Mouse (Mus musculus) MEL (cell line): Measurements from ENCODE around the gene Spata31d1d. TPM values are rescaled to one million over a fixed set of nuclear protein-coding genes. Genes with fewer than 3 reads are reported as not detected.
"Not testable (repeated sequence)": the region's sequence is repeated elsewhere in the genome, so short reads cannot be mapped to it uniquely, and the experiment has no call there.

Experiments used
- DNase-seq: peaks from one replicate; pipeline ENCODE4 v3.0.0; 2011; ENCODE audit warnings: low read depth, low spot score
- H3K27ac ChIP-seq: 2 replicates; pipeline ENCODE4 v1.5.1; 2012; ENCODE audit warnings: low read depth, mild to moderate bottlenecking, control low read depth, low read length, moderate library complexity; ENCODE audit not compliant: control insufficient read depth
- H3K27me3 ChIP-seq, 2 experiments: fragments of 150-350 bp in 1 of 2; sonication (generic) in 1 of 2; 2 replicates each; pipeline ENCODE4 v1.6.1; 2012; ENCODE audit warnings: low read length in 2 of 2, mild to moderate bottlenecking in 2 of 2, improper control_type of control experiment in 1 of 2, moderate library complexity in 1 of 2; ENCODE audit not compliant: insufficient read depth in 2 of 2, control insufficient read depth in 1 of 2
- H3K36me3 ChIP-seq, 2 experiments: 2 replicates each; pipeline ENCODE4 v1.6.1; 2012 to 2014; ENCODE audit warnings: low read length in 2 of 2, improper control_type of control experiment in 1 of 2, inconsistent platforms in 1 of 2, mild to moderate bottlenecking in 1 of 2; ENCODE audit not compliant: insufficient read depth in 2 of 2, control insufficient read depth in 1 of 2
- H3K4me1 ChIP-seq, 2 experiments: fragments of 150-350 bp in 1 of 2; sonication (generic) in 1 of 2; 2 replicates each; pipeline ENCODE4 v1.6.1; 2012; ENCODE audit warnings: low read length in 2 of 2, improper control_type of control experiment in 1 of 2, mild to moderate bottlenecking in 1 of 2; ENCODE audit not compliant: insufficient read depth in 2 of 2, control insufficient read depth in 1 of 2
- H3K4me3 ChIP-seq, 2 experiments: fragments of 150-350 bp in 1 of 2; sonication (generic) in 1 of 2; 2 replicates each; pipeline ENCODE4 v1.5.1; 2012; ENCODE audit warnings: low read depth in 2 of 2, low read length in 2 of 2, mild to moderate bottlenecking in 2 of 2, moderate library complexity in 2 of 2, control low read depth in 1 of 2, improper control_type of control experiment in 1 of 2; ENCODE audit not compliant: control insufficient read depth in 1 of 2, insufficient read depth in 1 of 2
- H3K79me2 ChIP-seq: 2 replicates; pipeline ENCODE4 v1.6.1; 2012; ENCODE audit warnings: mild to moderate bottlenecking, low read length, moderate library complexity; ENCODE audit not compliant: control insufficient read depth, poor library complexity, insufficient read depth
- H3K9ac ChIP-seq: 2 replicates; pipeline ENCODE4 v1.6.1; 2012; ENCODE audit warnings: low read depth, mild to moderate bottlenecking, control low read depth, low read length, moderate library complexity; ENCODE audit not compliant: control insufficient read depth, poor library complexity, severe bottlenecking
- H3K9me3 ChIP-seq: fragments of 150-350 bp; sonication (generic); replicated peaks from 2 replicates; pipeline ENCODE4 v1.6.1; 2012; ENCODE audit warnings: mild to moderate bottlenecking, low read length, improper control_type of control experiment, moderate library complexity; ENCODE audit not compliant: insufficient read depth
- CHD2 ChIP-seq: IDR thresholded peaks from 2 replicates; pipeline ENCODE4 v1.6.1; 2011; ENCODE audit warnings: low read length, improper control_type of control experiment
- E2F4 ChIP-seq: IDR thresholded peaks from 2 replicates; pipeline ENCODE4 v1.6.1; 2011; ENCODE audit warnings: low read depth, low read length, improper control_type of control experiment, borderline replicate concordance
- ETS1 ChIP-seq: IDR thresholded peaks from 2 replicates; pipeline ENCODE4 v1.6.1; 2012; ENCODE audit warnings: low read depth, mild to moderate bottlenecking, inconsistent platforms, low read length, improper control_type of control experiment, moderate library complexity
- GABPA ChIP-seq: IDR thresholded peaks from 2 replicates; pipeline ENCODE4 v1.6.1; 2012; ENCODE audit warnings: low read depth, mild to moderate bottlenecking, inconsistent platforms, low read length, improper control_type of control experiment, moderate library complexity
- HCFC1 ChIP-seq: IDR thresholded peaks from 2 replicates; pipeline ENCODE4 v1.6.1; 2012; ENCODE audit warnings: low read depth, mild to moderate bottlenecking, inconsistent platforms, low read length, improper control_type of control experiment, moderate library complexity
- KAT2A ChIP-seq: conservative IDR thresholded peaks from 2 replicates; pipeline ENCODE4 v1.6.1; 2012; ENCODE audit warnings: low read depth, low read length, improper control_type of control experiment, inconsistent platforms
- MAX ChIP-seq: IDR thresholded peaks from 2 replicates; pipeline ENCODE4 v1.6.1; 2011; ENCODE audit warnings: low read length, improper control_type of control experiment
- MEF2A ChIP-seq: IDR thresholded peaks from 2 replicates; pipeline ENCODE4 v1.6.1; 2014; ENCODE audit warnings: low read depth, mild to moderate bottlenecking, inconsistent platforms, low read length, improper control_type of control experiment; ENCODE audit not compliant: poor library complexity, insufficient replicate concordance, severe bottlenecking; ENCODE audit errors: extremely low read depth
- MXI1 ChIP-seq: IDR thresholded peaks from 2 replicates; pipeline ENCODE4 v1.6.1; 2011; ENCODE audit warnings: mild to moderate bottlenecking, low read depth, low read length, improper control_type of control experiment
- MYB ChIP-seq: IDR thresholded peaks from 2 replicates; pipeline ENCODE4 v1.6.1; 2011; ENCODE audit warnings: mild to moderate bottlenecking, low read depth, low read length, improper control_type of control experiment
- NRF1 ChIP-seq: IDR thresholded peaks from 2 replicates; pipeline ENCODE4 v1.6.1; 2014; ENCODE audit warnings: low read depth, mild to moderate bottlenecking, inconsistent platforms, low read length, improper control_type of control experiment, moderate library complexity; ENCODE audit not compliant: poor library complexity, insufficient read depth, severe bottlenecking
- SMC3 ChIP-seq: IDR thresholded peaks from 2 replicates; pipeline ENCODE4 v1.6.1; 2011; ENCODE audit warnings: low read depth, low read length, improper control_type of control experiment
- TBP ChIP-seq: IDR thresholded peaks from 2 replicates; pipeline ENCODE4 v1.8.0; 2011; ENCODE audit warnings: low read depth, low read length, improper control_type of control experiment
- UBTF ChIP-seq: IDR thresholded peaks from 2 replicates; pipeline ENCODE4 v1.6.1; 2012; ENCODE audit warnings: low read depth, mild to moderate bottlenecking, inconsistent platforms, low read length, improper control_type of control experiment, moderate library complexity, borderline replicate concordance; ENCODE audit not compliant: insufficient read depth
- ZKSCAN1 ChIP-seq: IDR thresholded peaks from 2 replicates; pipeline ENCODE4 v1.6.1; 2012; ENCODE audit warnings: low read depth, mild to moderate bottlenecking, inconsistent platforms, low read length, improper control_type of control experiment, moderate library complexity
- ZMIZ1 ChIP-seq: IDR thresholded peaks from 2 replicates; pipeline ENCODE4 v1.6.1; 2012; ENCODE audit warnings: low read depth, mild to moderate bottlenecking, inconsistent platforms, low read length, improper control_type of control experiment, moderate library complexity
- polyA plus RNA-seq, 2 experiments: library from polyadenylated mRNA; stranded (reverse) in 1 of 2; unstranded in 1 of 2; fragments of >175 nt in 1 of 2; fragments of >200 nt in 1 of 2; gene quantifications; 2 replicates each; pipeline versions ENCODE4 v1.2.1 to v1.2.4; 2012; ENCODE audit warnings: low replicate concordance in 2 of 2, low read depth in 1 of 2; ENCODE audit not compliant: insufficient read length in 2 of 2, insufficient read depth in 1 of 2, missing spikeins in 1 of 2
- total RNA-seq: library from RNA; depleted of rRNA; stranded (reverse); fragments of 300-350 nt; gene quantifications from 2 replicates; pipeline ENCODE4 v1.2.3, GENCODE M21; 2012

Gene Spata31d1d
- total and polyA plus RNA-seq, 3 experiments = not detected

GRCm38 (mm10) chr13:59726139-59726867 lies 5.2 kb downstream of the Spata31d1d start:
- H3K4me3 ChIP-seq = no peak overlapping the region
- H3K79me2 ChIP-seq = no peaks in the 10 kb centered on the region
- H3K4me1 ChIP-seq = no peaks in the 10 kb centered on the region; a peak in 1 of 4 replicates
- no peak for TF ChIP-seq NRF1
- TF ChIP-seq SMC3 = no peak
- no peak for TF ChIP-seq KAT2A
- TF ChIP-seq MAX = no peak
- no peak for TF ChIP-seq HCFC1
- TF ChIP-seq CHD2 = no peak
- no peak for TF ChIP-seq UBTF
- no peak for TF ChIP-seq MEF2A
- no peak for TF ChIP-seq E2F4
- no peak for TF ChIP-seq ZMIZ1
- no peak for TF ChIP-seq ETS1
- no peak for TF ChIP-seq MYB
- TF ChIP-seq ZKSCAN1 = no peak
- no peak for TF ChIP-seq GABPA
- TF ChIP-seq TBP = no peak
- TF ChIP-seq MXI1 = no peak
- H3K36me3 ChIP-seq = no peaks in the 10 kb centered on the region
- H3K9me3 ChIP-seq = no peaks in the 10 kb centered on the region
- H3K27ac ChIP-seq = no peak overlapping the region
- no peak overlapping the region for H3K9ac ChIP-seq
- no peaks in the 10 kb centered on the region for H3K27me3 ChIP-seq
- no peak for DNase-seq

GRCm38 (mm10) chr13:59722089-59722488 lies 9.5 kb downstream of the Spata31d1d start:
- not testable (repeated sequence) for H3K79me2 ChIP-seq, H3K4me3 ChIP-seq, H3K9me3 ChIP-seq, H3K27me3 ChIP-seq, H3K9ac ChIP-seq, H3K36me3 ChIP-seq, DNase-seq, H3K4me1 ChIP-seq, H3K27ac ChIP-seq
